10 mouse cellular contexts compared by ENCODE assay signal in the genomic region with DNA sequence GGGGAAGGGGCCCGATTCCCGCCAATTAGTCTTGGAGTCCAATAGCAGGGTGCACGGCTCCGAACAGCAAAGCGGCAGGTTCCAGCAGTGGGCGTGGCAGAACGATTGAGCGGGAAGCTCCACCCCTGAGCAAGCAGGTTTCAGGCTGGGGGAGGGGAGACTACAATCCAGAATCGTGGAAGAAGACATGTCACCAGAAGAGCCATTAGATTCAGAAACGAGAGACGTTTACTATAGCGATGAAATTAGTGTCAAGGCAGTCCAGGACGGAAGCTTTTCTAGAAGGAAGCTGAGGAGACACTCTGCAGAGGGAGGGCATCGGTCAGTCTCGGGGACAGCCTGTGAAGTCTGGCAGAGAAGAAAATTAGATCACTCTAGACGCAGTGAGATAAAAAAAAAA. TPM values are rescaled to one million over a fixed set of nuclear protein-coding genes. Genes with fewer than 3 reads are reported as not detected.
A peak's percentile ranks its signal among the peaks of the same experiment; 100 is the strongest.
DNase-seq lines count a peak whose midpoint lies in the region; ATAC-seq and TF ChIP-seq lines count a peak whose summit lies in the region.
"Not testable (repeated sequence)": the region's sequence is repeated elsewhere in the genome, so short reads cannot be mapped to it uniquely, and the experiment has no call there.
"Had no signal": no experiment of that assay in that cellular context is flagged by ENCODE, and none has a peak within 500 bp of the region (broad histone marks: within the 10 kb centered on the region; RNA-seq: fewer than 3 reads in every experiment).

No protein-coding gene starts in this region.

- H3K36me3 ChIP-seq in forebrain, embryonic 12.5 days (replicated peaks); neural tube, embryonic 11.5 days (ENCODE audit: control insufficient read depth, insufficient read depth, low read length); testis, adult 2 months (ENCODE audit: control insufficient read depth, insufficient read depth, low read length): not testable (repeated sequence)

- peak; percentile 30; the same call in 1 of the 2 replicates for ATAC-seq in forebrain, embryonic 12.5 days (ENCODE audit: low FRiP score)
- ATAC-seq in neural tube, embryonic 11.5 days (ENCODE audit: insufficient read depth, low FRiP score, low TSS enrichment) = not testable (repeated sequence)

- H3K27ac ChIP-seq in forebrain, embryonic 12.5 days; neural tube, embryonic 11.5 days (ENCODE audit: low read depth, low read length); testis, adult 2 months (ENCODE audit: control insufficient read depth, insufficient read depth, low read depth, low read length): not testable (repeated sequence)

- not testable (repeated sequence) for H3K27me3 ChIP-seq in forebrain, embryonic 12.5 days; neural tube, embryonic 11.5 days (ENCODE audit: control insufficient read depth, insufficient read depth, low read length); testis, adult 2 months (ENCODE audit: control insufficient read depth, insufficient read depth, low read length)

- not testable (repeated sequence) for H3K9me3 ChIP-seq in forebrain, embryonic 12.5 days; neural tube, embryonic 11.5 days (ENCODE audit: control insufficient read depth, low read length)

- intact Hi-C loops in left cerebral cortex, postnatal 4 days (cut with DNase I) = not testable (repeated sequence)

- WGBS in forebrain, embryonic 12.5 days = 3% methylated on average over 16 of the region's 16 CpGs
- 5% methylated on average over 16 of the region's 16 CpGs for WGBS in lung, adult 2 months
- WGBS in neural tube, embryonic 11.5 days = 3% methylated on average over 16 of the region's 16 CpGs

- H3K9ac ChIP-seq in forebrain, embryonic 12.5 days = 0 out of 2 replicates have a peak overlapping the region, but pooled peaks have one; percentile 38
- not testable (repeated sequence) for H3K9ac ChIP-seq in neural tube, embryonic 11.5 days (ENCODE audit: low read length)

- H3K4me2 ChIP-seq in forebrain, embryonic 12.5 days = peak overlapping the region; percentile 55
- peak overlapping the region; percentile 45 for H3K4me2 ChIP-seq in neural tube, embryonic 11.5 days (ENCODE audit: low read depth)

- peak; percentile 29 to 36 for DNase-seq in cerebellum, postnatal 10 days
- peak; percentile 21 for DNase-seq in heart, postnatal 4 days
- DNase-seq in kidney, adult 9 months = peak; percentile 22
- DNase-seq in left cerebral cortex, postnatal 4 days = peak; percentile 16
- DNase-seq in lung, adult 2 months = peak; percentile 13
- not testable (repeated sequence) for DNase-seq in neural tube, embryonic 11.5 days (ENCODE audit: low spot score)

- H3K4me3 ChIP-seq in forebrain, embryonic 12.5 days (replicated peaks) = peak overlapping the region; percentile 34
- not testable (repeated sequence) for H3K4me3 ChIP-seq in lung, adult 2 months (replicated peaks; ENCODE audit: extremely low read depth, low read depth, low read length)
- peak overlapping the region; percentile 15; the same call in 1 of the 2 replicates for H3K4me3 ChIP-seq in neural tube, embryonic 11.5 days (ENCODE audit: low read depth, low read length)
- peak overlapping the region; percentile 36; the same call in 1 of the 2 replicates for H3K4me3 ChIP-seq in testis, adult 2 months (ENCODE audit: control insufficient read depth, low read depth, low read length)

- not testable (repeated sequence) for H3K4me1 ChIP-seq in forebrain, embryonic 12.5 days; lung, adult 2 months (ENCODE audit: control insufficient read depth, insufficient read depth, low read length); neural tube, embryonic 11.5 days (ENCODE audit: control insufficient read depth, insufficient read depth, low read length); testis, adult 2 months (ENCODE audit: control insufficient read depth, insufficient read depth, low read length)

- TF ChIP-seq POLR2A in lung, adult 2 months (IDR thresholded peaks at IDR 0.05; ENCODE audit: borderline replicate concordance, extremely low read depth, low read depth, low read length); testis, adult 2 months (IDR thresholded peaks at IDR 0.05; ENCODE audit: control insufficient read depth, low read depth, low read length): not testable (repeated sequence)

- TF ChIP-seq CTCF in lung, adult 2 months (IDR thresholded peaks at IDR 0.05; ENCODE audit: insufficient read depth, low read length); testis, adult 2 months (IDR thresholded peaks at IDR 0.05; ENCODE audit: control insufficient read depth, insufficient read depth, insufficient replicate concordance, low read depth, low read length): not testable (repeated sequence)

RNA-seq across cellular contexts. Expression of gene Ropn1, which starts 7.8 kb away (rescaled TPM):
- polyA plus RNA-seq in forebrain, embryonic 12.5 days (2016; fragmentation: Nextera tagmentation; extraction: Ambion mirVana) = not detected in 2 replicates
- total RNA-seq in heart, postnatal 4 days (2021) = under 1 TPM; 0.95 to 0.99 TPM
- not detected for total RNA-seq in left cerebral cortex, postnatal 4 days (2021)
- polyA plus RNA-seq in lung, adult 2 months (2012; rRNA removed) = not detected in 2 replicates
- polyA plus RNA-seq in neural tube, embryonic 11.5 days (2014; fragmentation: Nextera tagmentation; extraction: Ambion mirVana) = not detected in 2 replicates
- 933 and 973 TPM in 2 replicates for polyA plus RNA-seq in testis, adult 2 months (2012; rRNA removed)
- total RNA-seq: adrenal gland, postnatal 4 days; layer of hippocampus, postnatal 36 days had no signal

RNA-seq across cellular contexts. Expression of gene Ccdc14, which starts 32.9 kb away (rescaled TPM):
- 10.4 and 12.0 TPM in 2 replicates for polyA plus RNA-seq in forebrain, embryonic 12.5 days (2016; fragmentation: Nextera tagmentation; extraction: Ambion mirVana)
- total RNA-seq in heart, postnatal 4 days (2021) = 1 to 10 TPM; 8.0 to 8.5 TPM
- 1 to 10 TPM; 4.8 to 5.1 TPM for total RNA-seq in left cerebral cortex, postnatal 4 days (2021)
- 1.5 and 2.4 TPM in 2 replicates for polyA plus RNA-seq in lung, adult 2 months (2012; rRNA removed)
- polyA plus RNA-seq in neural tube, embryonic 11.5 days (2014; fragmentation: Nextera tagmentation; extraction: Ambion mirVana) = 10.3 and 11.8 TPM in 2 replicates
- polyA plus RNA-seq in testis, adult 2 months (2012; rRNA removed) = 7.8 and 8.7 TPM in 2 replicates

Comparison
In these comparisons a context has a peak if more than half of its experiments do, and no peak if none do; other contexts are left out.
1. RNA of gene Ropn1, which starts 7.8 kb away (polyA plus RNA-seq): 933 to 973 TPM in testis, adult 2 months; not detected in forebrain, embryonic 12.5 days, not detected in lung, adult 2 months and not detected in neural tube, embryonic 11.5 days; every median in the first group is over 100 times any median in the second.